Mouse (Mus musculus) forebrain, postnatal 0 days (tissue): Measurements from ENCODE around the gene Gnptab. TPM values are rescaled to one million over a fixed set of nuclear protein-coding genes. Genes with fewer than 3 reads are reported as not detected.
"Not testable (repeated sequence)": the region's sequence is repeated elsewhere in the genome, so short reads cannot be mapped to it uniquely, and the experiment has no call there.

Source experiments
- ATAC-seq: fragments of 200-750 bp; cut with Nextera tagmentation; 2 replicates; pipeline ENCODE4 v1.8.0; 2017; ENCODE audit warnings: mild to moderate bottlenecking, moderate library complexity
- DNase-seq: peaks from one replicate; pipeline ENCODE4 v3.0.0-alpha.2; 2015
- H3K27ac ChIP-seq: fragments of 300-500 bp; sonication (generic); 2 replicates; pipeline ENCODE4 v1.5.1; 2014; ENCODE audit warnings: low read depth, mild to moderate bottlenecking, antibody characterized with exemption, low read length, moderate library complexity, mixed read lengths
- H3K27me3 ChIP-seq: fragments of 300-500 bp; sonication (generic); 2 replicates; pipeline ENCODE4 v1.6.1; 2014; ENCODE audit warnings: mild to moderate bottlenecking, low read length, mixed read lengths; ENCODE audit not compliant: insufficient read depth
- H3K36me3 ChIP-seq: fragments of 300-500 bp; sonication (generic); 2 replicates; pipeline ENCODE4 v1.6.1; 2014; ENCODE audit warnings: mild to moderate bottlenecking, moderate library complexity; ENCODE audit not compliant: insufficient read depth
- H3K4me1 ChIP-seq: fragments of 300-500 bp; sonication (generic); 2 replicates; pipeline ENCODE4 v1.6.1; 2014; ENCODE audit warnings: antibody characterized with exemption; ENCODE audit not compliant: insufficient read depth
- H3K4me2 ChIP-seq: fragments of 300-500 bp; sonication (generic); 2 replicates; pipeline ENCODE4 v1.6.1; 2014; ENCODE audit warnings: low read depth, mild to moderate bottlenecking, moderate library complexity
- H3K4me3 ChIP-seq: fragments of 300-500 bp; sonication (generic); 2 replicates; pipeline ENCODE4 v1.5.1; 2014; ENCODE audit warnings: low read depth, low read length, mixed read lengths
- H3K9ac ChIP-seq: fragments of 300-500 bp; sonication (generic); 2 replicates; pipeline ENCODE4 v1.6.1; 2014; ENCODE audit warnings: mild to moderate bottlenecking
- H3K9me3 ChIP-seq: fragments of 300-500 bp; sonication (generic); 2 replicates; pipeline ENCODE4 v1.6.1; 2016; ENCODE audit warnings: low read length
- CTCF ChIP-seq: sonication (generic); IDR thresholded peaks from 2 replicates; pipeline ENCODE4 v1.5.1; 2016; ENCODE audit warnings: antibody characterized with exemption, control low read depth, low read depth
- WGBS: fragments of 180-500 bp; shearing (Covaris S2); extraction: QIAGEN DNeasy Blood & Tissue Kit; methylation state at CpG from one replicate; pipeline ENCODE4 v1.1.7; 2014; 5-methylcytosine and 5-hydroxymethylcytosine counted together
- polyA plus RNA-seq: library from polyadenylated mRNA; unstranded; fragments of >200 nt; fragmentation: Nextera tagmentation; extraction: Ambion mirVana; gene quantifications from 2 replicates; pipeline ENCODE4 v1.2.1, GENCODE M21; 2015
- total RNA-seq: library from RNA; depleted of rRNA; stranded (reverse); fragments of >200 nt; gene quantifications from 2 replicates; pipeline ENCODE4 v1.2.3, GENCODE M21; 2014

The Gnptab gene
- total and polyA plus RNA-seq, 2 experiments from 2014 or later = 21.3 to 44.0 TPM

DNA sequence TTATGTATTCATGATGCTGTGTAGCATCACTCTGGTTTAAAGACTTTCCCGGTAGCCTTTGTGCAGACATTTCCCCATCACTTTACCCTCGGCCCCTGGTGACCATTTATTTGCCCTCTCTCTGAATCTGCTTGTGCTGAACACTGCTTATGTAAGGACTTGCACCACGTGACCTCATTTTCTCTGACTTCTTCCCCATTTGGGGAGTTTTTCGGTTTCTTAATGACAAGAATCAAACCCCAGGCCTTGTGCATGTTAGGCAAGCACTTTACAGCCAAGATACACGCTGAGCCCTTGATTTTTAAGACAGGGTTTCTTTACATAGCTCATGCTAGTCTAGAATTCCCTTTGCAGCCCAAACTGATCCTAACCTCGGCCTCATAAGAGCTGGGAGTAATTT is 62.3 kb downstream of the Gnptab start:
- Histone ChIP-seq H3K9ac (no peak overlapping the region), H3K4me1 (no peaks in the 10 kb centered on the region), H3K4me3 (no peak overlapping the region), H3K4me2 (no peak overlapping the region), H3K27me3 (no peaks in the 10 kb centered on the region), H3K36me3 (peaks cover 55% of the 10 kb centered on the region), H3K9me3 (no peaks in the 10 kb centered on the region), H3K27ac (no peak overlapping the region)
- no peak for TF ChIP-seq CTCF
- DNase-seq (no peak), ATAC-seq (no peak)
- WGBS = 89% methylated on average over 6 of the region's 6 CpGs

DNA sequence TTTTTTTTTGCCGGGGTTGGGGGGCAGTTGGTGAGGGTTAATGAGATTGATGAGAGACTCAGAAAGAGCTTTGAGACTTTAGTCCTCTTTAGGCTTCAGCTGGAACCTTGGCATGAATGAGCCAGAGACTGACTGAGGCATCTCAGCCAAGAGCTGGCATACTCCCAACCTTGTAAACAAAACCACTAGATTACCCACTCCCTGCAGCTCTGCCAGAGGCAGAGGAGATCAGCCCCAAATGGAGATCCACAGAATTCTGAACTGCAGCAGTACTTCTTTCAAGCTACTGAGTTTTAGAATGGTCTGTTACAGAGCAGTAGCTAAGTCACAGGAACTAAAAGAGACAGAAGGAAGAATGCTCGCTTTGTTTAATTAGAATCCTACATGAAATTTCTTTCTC is 72.3 kb downstream of the Gnptab start:
- WGBS = 36% methylated on average over 2 of the region's 2 CpGs
- Histone ChIP-seq H3K27ac (no peak overlapping the region), H3K9ac (no peak overlapping the region), H3K36me3 (peaks cover 8% of the 10 kb centered on the region; the same call in 1 of the 2 replicates), H3K4me2 (no peak overlapping the region), H3K4me3 (no peak overlapping the region), H3K9me3 (no peaks in the 10 kb centered on the region), H3K4me1 (no peaks in the 10 kb centered on the region), H3K27me3 (no peaks in the 10 kb centered on the region)
- ATAC-seq (peak; percentile 75), DNase-seq (peak; percentile 74)
- no peak for TF ChIP-seq CTCF

DNA sequence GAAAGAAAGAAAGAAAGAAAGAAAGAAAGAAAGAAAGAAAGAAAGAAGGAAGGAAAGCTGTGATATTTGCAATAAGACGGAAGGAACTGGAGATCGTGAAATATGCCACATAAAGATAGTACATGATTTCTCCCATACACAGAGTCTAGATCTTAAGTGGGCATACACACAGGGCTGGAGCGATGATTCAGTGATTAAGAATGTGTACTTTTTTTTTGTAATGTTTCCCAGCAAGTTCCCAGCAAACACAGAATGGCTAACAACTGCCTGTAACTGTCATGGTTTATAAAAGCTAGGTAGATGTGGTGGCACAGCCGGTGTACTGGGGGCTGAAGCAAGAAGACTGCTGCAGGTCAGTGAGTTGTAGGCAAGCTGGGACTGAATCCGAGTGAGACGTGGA is 73.1 kb downstream of the Gnptab start:
- H3K9ac ChIP-seq = no peak overlapping the region
- no peak for ATAC-seq
- WGBS = 65% methylated on average over 6 of the region's 6 CpGs

DNA sequence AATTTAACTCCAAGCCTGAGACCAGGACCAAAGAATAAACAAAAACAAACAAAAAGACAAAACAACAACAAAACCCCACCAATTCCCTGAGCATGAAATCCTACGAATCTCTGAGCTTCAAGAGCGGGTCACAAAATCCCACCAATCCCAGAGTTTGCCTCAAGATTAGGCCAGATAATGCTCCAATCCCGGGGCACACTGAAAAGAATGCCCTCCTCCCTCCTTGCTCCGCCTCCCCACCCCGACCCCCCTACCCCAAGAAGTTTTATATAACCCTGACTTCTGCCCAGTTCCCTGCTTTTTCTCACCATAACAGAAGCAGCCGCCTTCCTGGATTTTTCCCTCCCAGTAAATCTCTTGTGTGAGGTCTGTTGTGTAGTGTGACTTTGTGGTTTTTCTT is 78.9 kb downstream of the Gnptab start:
- TF ChIP-seq CTCF = no peak
- WGBS = 54% methylated on average over 6 of the region's 6 CpGs
- Histone ChIP-seq H3K36me3 (no peaks in the 10 kb centered on the region), H3K4me1 (no peaks in the 10 kb centered on the region), H3K27me3 (no peaks in the 10 kb centered on the region), H3K9me3 (no peaks in the 10 kb centered on the region), H3K9ac (no peak overlapping the region), H3K4me3 (no peak overlapping the region), H3K4me2 (no peak overlapping the region), H3K27ac (no peak overlapping the region)
- ATAC-seq = no peak
- no peak for DNase-seq

More for the DNA sequence above, 73.1 kb downstream of the Gnptab start:
- Histone ChIP-seq H3K36me3 (no peaks in the 10 kb centered on the region; the same call in 1 of the 2 replicates), H3K4me3 (no peak overlapping the region), H3K9me3 (no peaks in the 10 kb centered on the region), H3K27me3 (no peaks in the 10 kb centered on the region), H3K27ac (no peak overlapping the region), H3K4me1 (no peaks in the 10 kb centered on the region), H3K4me2 (no peak overlapping the region)
- no peak for TF ChIP-seq CTCF
- DNase-seq = no peak

DNA sequence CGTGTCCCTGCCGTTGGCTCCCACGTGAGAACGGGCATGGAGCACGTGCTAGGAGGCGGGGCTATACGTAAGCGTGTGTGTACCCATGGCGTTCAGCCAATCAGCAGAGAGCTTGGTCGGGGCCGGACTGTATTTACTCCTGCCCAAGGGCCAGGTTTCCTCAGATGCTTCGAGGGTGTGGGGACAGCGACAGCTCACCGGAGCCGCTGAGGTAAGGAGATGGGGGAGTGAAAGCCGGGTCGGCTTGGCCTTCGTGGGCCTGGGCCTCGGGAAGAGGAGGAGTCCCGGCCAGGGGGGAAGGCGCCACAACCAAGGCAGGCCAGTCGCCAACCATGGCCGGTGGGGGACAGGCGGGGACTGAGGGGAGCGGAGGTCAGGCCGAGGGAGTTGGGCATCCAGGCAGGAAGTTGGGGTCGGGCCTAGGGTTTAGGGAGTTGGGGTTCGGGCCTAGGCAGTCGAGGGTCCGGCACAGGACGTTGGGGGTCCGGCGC is 80.6 kb downstream of the Gnptab start, which contains the start of gene Sycp3:
TSS of gene Sycp3 (plus strand) at position 68 of the 491 bp plus-strand sequence.
- no peak within 1 kb of the TSS for H3K4me2 ChIP-seq
- no peaks in the 10 kb centered on the region for H3K9me3 ChIP-seq
- DNase-seq (no peak), ATAC-seq (no peak)
- no peaks in the 10 kb centered on the region for H3K27me3 ChIP-seq
- H3K4me3 ChIP-seq = no peak within 1 kb of the TSS
- no peak within 1 kb of the TSS for H3K9ac ChIP-seq
- H3K36me3 ChIP-seq = no peaks in the 10 kb centered on the region
- H3K4me1 ChIP-seq = no peaks in the 10 kb centered on the region
- TF ChIP-seq CTCF = no peak
- 88% methylated on average over 33 of the region's 33 CpGs for WGBS
- H3K27ac ChIP-seq = no peak within 1 kb of the TSS

DNA sequence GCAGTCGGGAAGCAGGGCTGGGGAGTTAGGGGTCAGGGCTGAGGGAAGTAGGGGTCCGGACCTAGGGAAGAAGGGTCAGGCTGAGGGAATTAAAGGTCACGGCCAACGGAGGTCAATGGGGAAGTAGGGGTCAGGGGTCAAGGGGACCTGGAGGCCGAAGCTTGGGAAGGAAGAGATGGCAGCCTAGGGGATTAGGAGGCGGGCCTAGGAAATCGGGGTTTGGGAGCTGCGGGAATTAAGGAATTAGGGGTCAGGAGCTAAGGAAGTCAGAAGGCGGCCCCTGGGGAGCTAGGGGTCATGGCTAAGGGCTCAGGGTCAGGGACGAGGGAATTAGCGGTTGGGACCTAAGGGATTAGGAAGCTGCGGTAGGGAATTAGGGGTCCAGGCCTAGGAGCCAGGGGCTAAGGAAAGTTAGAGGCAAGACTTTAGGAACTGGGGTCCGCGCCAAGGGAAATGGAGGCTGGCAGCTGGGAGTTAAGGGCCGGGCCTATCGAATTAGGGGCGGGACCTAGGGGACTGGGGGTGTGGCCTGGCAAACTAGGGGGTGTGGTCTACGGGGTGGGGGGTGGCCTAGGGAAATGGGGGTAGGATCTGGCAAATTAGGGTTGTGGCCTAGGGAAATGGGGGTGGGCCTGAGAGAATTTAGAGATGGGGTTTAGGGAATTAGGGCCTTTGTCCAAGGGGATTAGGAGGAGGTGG is 81.3 kb downstream of the Gnptab start:
- Histone ChIP-seq H3K27ac (no peak overlapping the region), H3K27me3 (no peaks in the 10 kb centered on the region), H3K4me3 (no peak overlapping the region), H3K4me1 (no peaks in the 10 kb centered on the region), H3K36me3 (no peaks in the 10 kb centered on the region), H3K9ac (no peak overlapping the region), H3K9me3 (no peaks in the 10 kb centered on the region), H3K4me2 (no peak overlapping the region)
- WGBS = 70% methylated on average over 18 of the region's 18 CpGs
- ATAC-seq = no peak
- DNase-seq = no peak
- TF ChIP-seq CTCF = no peak

DNA sequence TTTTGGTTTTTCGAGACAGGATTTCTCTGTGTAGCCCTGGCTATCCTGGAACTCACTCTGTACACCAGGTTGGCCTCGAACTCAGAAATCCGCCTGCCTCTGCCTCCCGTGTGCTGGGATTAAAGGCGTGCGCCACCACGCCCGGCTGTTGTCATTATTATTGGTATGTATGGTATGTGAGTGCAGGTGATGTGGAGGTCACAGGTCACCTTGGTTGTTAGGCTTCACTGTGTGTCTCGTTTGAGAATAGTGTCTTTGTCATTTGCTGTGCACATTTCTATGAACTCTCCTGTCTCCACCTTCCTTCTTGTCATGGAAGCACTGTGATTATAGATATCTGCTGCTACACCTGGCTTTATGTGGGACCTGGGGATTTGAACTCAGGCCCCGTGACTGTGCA is 103.9 kb downstream of the Gnptab start:
- not testable (repeated sequence) for ATAC-seq
- 94% methylated on average over 10 of the region's 10 CpGs for WGBS

More for the DNA sequence above, 103.9 kb downstream of the Gnptab start:
- H3K4me3 ChIP-seq, H3K9ac ChIP-seq, H3K36me3 ChIP-seq, H3K4me2 ChIP-seq, H3K27me3 ChIP-seq, DNase-seq, H3K9me3 ChIP-seq, H3K27ac ChIP-seq, H3K4me1 ChIP-seq: not testable (repeated sequence)
